Mouse (Mus musculus) heart, postnatal 0 days (tissue): ENCODE measurements around the gene Arhgap8. TPM values are rescaled to one million over a fixed set of nuclear protein-coding genes. Genes with fewer than 3 reads are reported as not detected.
"Not testable (repeated sequence)": the region's sequence is repeated elsewhere in the genome, so short reads cannot be mapped to it uniquely, and the experiment has no call there.

Experiments used
- ATAC-seq: fragments of 200-750 bp; cut with Nextera tagmentation; 2 replicates; pipeline ENCODE4 v1.8.0; 2017; ENCODE audit warnings: low read depth, moderate number of reproducible peaks, moderate library complexity; ENCODE audit not compliant: insufficient read depth
- DNase-seq: peaks from one replicate; pipeline ENCODE4 v3.0.0-alpha.2; 2016; ENCODE audit warnings: low spot score
- H3K27ac ChIP-seq: fragments of 300-500 bp; sonication (generic); 2 replicates; pipeline ENCODE4 v1.5.1; 2014; ENCODE audit warnings: low read depth, mild to moderate bottlenecking
- H3K27me3 ChIP-seq: fragments of 300-500 bp; sonication (generic); 2 replicates; pipeline ENCODE4 v1.6.1; 2014; ENCODE audit warnings: low read length, mixed read lengths; ENCODE audit not compliant: control insufficient read depth, insufficient read depth
- H3K36me3 ChIP-seq: fragments of 300-500 bp; sonication (generic); replicated peaks from 2 replicates; pipeline ENCODE4 v1.6.1; 2014; ENCODE audit warnings: low read length, mixed read lengths; ENCODE audit not compliant: control insufficient read depth, insufficient read depth
- H3K4me1 ChIP-seq: fragments of 300-500 bp; sonication (generic); 2 replicates; pipeline ENCODE4 v1.6.1; 2014; ENCODE audit warnings: antibody characterized with exemption; ENCODE audit not compliant: control insufficient read depth, insufficient read depth
- H3K4me2 ChIP-seq: fragments of 300-500 bp; sonication (generic); 2 replicates; pipeline ENCODE4 v1.6.1; 2014; ENCODE audit warnings: low read depth, mild to moderate bottlenecking, low read length, moderate library complexity
- H3K4me3 ChIP-seq: fragments of 300-500 bp; sonication (generic); 2 replicates; pipeline ENCODE4 v1.5.1; 2014; ENCODE audit warnings: low read depth, low read length
- H3K9ac ChIP-seq: fragments of 300-500 bp; sonication (generic); replicated peaks from 2 replicates; pipeline ENCODE4 v1.6.1; 2014; ENCODE audit warnings: low read depth, low read length, mixed read lengths
- H3K9me3 ChIP-seq: fragments of 300-500 bp; sonication (generic); replicated peaks from 2 replicates; pipeline ENCODE4 v1.6.1; 2016; ENCODE audit warnings: low read length; ENCODE audit not compliant: control insufficient read depth
- CTCF ChIP-seq: IDR thresholded peaks from 2 replicates; pipeline ENCODE4 v1.5.1; 2016; ENCODE audit warnings: antibody characterized with exemption, control low read depth, low read depth
- EP300 ChIP-seq: IDR thresholded peaks from 2 replicates; pipeline ENCODE4 v1.6.1; 2016; ENCODE audit warnings: antibody characterized with exemption, low read depth
- WGBS: fragments of 180-500 bp; shearing (Covaris S2); extraction: QIAGEN DNeasy Blood & Tissue Kit; methylation state at CpG from one replicate; pipeline ENCODE4 v1.1.7; 2014; 5-methylcytosine and 5-hydroxymethylcytosine counted together
- polyA plus RNA-seq: library from polyadenylated mRNA; unstranded; fragments of >200 nt; fragmentation: Nextera tagmentation; extraction: Ambion mirVana; gene quantifications from 2 replicates; pipeline ENCODE4 v1.2.1, GENCODE M21; 2015
- total RNA-seq: library from RNA; depleted of rRNA; stranded (reverse); fragments of >200 nt; gene quantifications from 2 replicates; pipeline ENCODE4 v1.2.3, GENCODE M21; 2014; ENCODE audit warnings: low replicate concordance

The Arhgap8 gene
- total and polyA plus RNA-seq, 2 experiments from 2014 or later: 1.3 TPM; not detected in 1

- Histone ChIP-seq H3K4me2 (no peak overlapping the region), H3K4me1 (no peaks in the 10 kb centered on the region), H3K27ac (no peak overlapping the region), H3K9ac (no peak overlapping the region), H3K27me3 (no peaks in the 10 kb centered on the region), H3K9me3 (no peaks in the 10 kb centered on the region), H3K4me3 (no peak overlapping the region), H3K36me3 (no peaks in the 10 kb centered on the region)
- DNase-seq: no peak
- ATAC-seq: no peak
- WGBS: 50% methylated on average over 7 of the region's 7 CpGs
- TF ChIP-seq CTCF (no peak), EP300 (no peak)
Measured at GRCm38 (mm10) chr15:84763423-84763812, 43.6 kb downstream of the Arhgap8 start.

DNA sequence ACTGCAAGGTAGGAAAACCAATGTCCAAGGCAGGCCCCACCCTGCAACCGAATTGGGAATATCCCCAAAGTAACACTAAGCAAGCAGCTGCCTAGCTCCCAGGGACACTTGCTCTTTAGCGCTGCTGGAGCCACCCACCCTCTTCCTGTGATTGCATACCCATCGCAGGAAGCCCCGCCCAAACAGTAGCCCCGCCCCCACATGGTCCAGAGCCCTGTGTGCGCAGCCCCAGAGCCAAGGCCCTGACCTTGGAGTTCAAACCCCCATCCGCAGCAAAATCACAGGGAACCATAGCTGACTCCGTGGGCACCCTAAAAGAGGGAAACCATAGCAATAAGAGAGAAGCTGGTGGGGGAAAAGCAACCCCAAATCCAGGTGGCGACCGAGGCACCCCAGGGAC lies 46.8 kb downstream of the Arhgap8 start:
- ATAC-seq (no peak), DNase-seq (no peak)
- no peak overlapping the region for H3K4me3 ChIP-seq
- no peaks in the 10 kb centered on the region for H3K9me3 ChIP-seq
- no peaks in the 10 kb centered on the region for H3K27me3 ChIP-seq
- H3K9ac ChIP-seq: no peak overlapping the region
- 38% methylated on average over 10 of the region's 10 CpGs for WGBS
- no peak overlapping the region for H3K4me2 ChIP-seq
- H3K36me3 ChIP-seq: no peaks in the 10 kb centered on the region
- H3K27ac ChIP-seq: no peak overlapping the region
- no peaks in the 10 kb centered on the region for H3K4me1 ChIP-seq
- no peak for TF ChIP-seq CTCF
- TF ChIP-seq EP300: no peak

DNA sequence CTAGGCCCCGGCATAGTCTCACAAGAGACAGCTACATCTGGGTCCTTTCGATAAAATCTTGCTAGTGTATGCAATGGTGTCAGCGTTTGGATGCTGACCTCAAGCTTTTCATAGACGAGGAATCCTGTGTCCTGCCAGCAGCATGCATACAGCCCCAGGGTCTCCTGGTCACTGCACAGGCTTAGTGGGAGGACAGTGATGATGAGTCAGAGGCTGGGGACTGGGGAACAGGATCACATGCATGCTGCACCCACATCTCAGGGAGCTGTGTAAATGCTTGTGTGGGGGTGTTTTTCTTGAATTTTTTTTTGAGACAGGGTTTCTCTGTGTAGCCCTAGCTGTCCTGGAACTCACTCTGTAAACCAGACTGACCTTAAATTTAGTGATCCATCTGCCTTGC lies 48.7 kb downstream of the Arhgap8 start:
- not testable (repeated sequence) for H3K36me3 ChIP-seq, DNase-seq, H3K4me3 ChIP-seq, H3K4me1 ChIP-seq, H3K27ac ChIP-seq, ATAC-seq, H3K9me3 ChIP-seq, H3K9ac ChIP-seq, H3K27me3 ChIP-seq, H3K4me2 ChIP-seq
- WGBS: 79% methylated on average over 3 of the region's 4 CpGs

GRCm38 (mm10) chr15:84769641-84770341 lies 49.9 kb downstream of the Arhgap8 start:
- 67% methylated on average over 11 of the region's 11 CpGs for WGBS
- Histone ChIP-seq H3K27ac (no peak overlapping the region), H3K27me3 (no peaks in the 10 kb centered on the region), H3K36me3 (no peaks in the 10 kb centered on the region), H3K9ac (no peak overlapping the region), H3K4me1 (no peaks in the 10 kb centered on the region), H3K9me3 (no peaks in the 10 kb centered on the region), H3K4me2 (no peak overlapping the region), H3K4me3 (no peak overlapping the region)
- TF ChIP-seq CTCF (no peak), EP300 (no peak)
- DNase-seq (no peak), ATAC-seq (peak; percentile 16; the same call in 1 of the 2 replicates)

- TF ChIP-seq CTCF: peak; percentile 45
- no peak for TF ChIP-seq EP300
Measured at GRCm38 (mm10) chr15:84772191-84773111, 52.6 kb downstream of the Arhgap8 start.

More at GRCm38 (mm10) chr15:84772191-84773111, 52.6 kb downstream of the Arhgap8 start:
- 71% methylated on average over 21 of the region's 21 CpGs for WGBS
- H3K4me2 ChIP-seq: no peak overlapping the region
- H3K9me3 ChIP-seq: no peaks in the 10 kb centered on the region
- no peak overlapping the region for H3K4me3 ChIP-seq
- no peak overlapping the region for H3K9ac ChIP-seq
- no peaks in the 10 kb centered on the region for H3K4me1 ChIP-seq
- ATAC-seq (peak; percentile 31; the same call in 1 of the 2 replicates), DNase-seq (no peak)
- no peaks in the 10 kb centered on the region for H3K36me3 ChIP-seq
- H3K27ac ChIP-seq: no peak overlapping the region
- H3K27me3 ChIP-seq: no peaks in the 10 kb centered on the region
